Mouse (Mus musculus) testis, adult 2 months (tissue): ENCODE data around the gene Igfals.

Source experiments
- CTCF ChIP-seq: fragments of 200-500 bp; IDR thresholded peaks from 2 replicates; pipeline ENCODE4 v1.5.1; 2012; ENCODE audit warnings: low read depth, mild to moderate bottlenecking, inconsistent platforms, low read length, moderate library complexity; ENCODE audit not compliant: control insufficient read depth, insufficient read depth, insufficient replicate concordance
- POLR2A ChIP-seq: fragments of 200-500 bp; IDR thresholded peaks from 2 replicates; pipeline ENCODE4 v1.6.1; 2012; ENCODE audit warnings: low read depth, mild to moderate bottlenecking, inconsistent platforms, low read length, moderate library complexity; ENCODE audit not compliant: control insufficient read depth

GRCm38 (mm10) chr17:24903767-24904166 lies 38.0 kb downstream of the Igfals start:
- no peak for TF ChIP-seq POLR2A
- no peak for TF ChIP-seq CTCF
